Mouse (Mus musculus): ENCODE results near the gene Nt5c2. TPM values are rescaled to one million over a fixed set of nuclear protein-coding genes. Genes with fewer than 3 reads are reported as not detected.

The Nt5c2 gene
- polyA plus RNA-seq, 1 experiment from 2014 or later, result 23.0 TPM

DNA sequence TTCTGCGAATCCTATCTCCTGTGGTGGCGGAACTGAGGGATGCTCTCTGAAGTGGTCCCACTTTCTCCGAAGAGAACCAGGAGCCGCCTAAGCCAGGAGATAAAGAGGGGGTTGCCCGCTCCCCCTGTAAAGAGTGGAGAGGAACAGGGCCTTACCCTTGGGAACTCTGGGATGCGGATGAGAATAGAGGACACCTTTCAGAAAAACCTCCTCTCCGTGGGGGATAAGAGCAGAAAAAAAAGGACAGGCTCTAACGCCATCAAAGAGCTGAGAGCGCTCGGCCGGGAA is 850 bp downstream of the Nt5c2 start:
- H3K27ac ChIP-seq (ENCODE audit: low read depth, low read length), result no peak overlapping the region
- no peak for TF ChIP-seq CTCF (IDR thresholded peaks at IDR 0.05; ENCODE audit: low read depth)
- peaks cover 53% of the 10 kb centered on the region for H3K27me3 ChIP-seq (replicated peaks; ENCODE audit: control insufficient read depth, insufficient read depth, low read length)
- H3K9ac ChIP-seq (ENCODE audit: low read depth, low read length), result no peak overlapping the region
- ATAC-seq, result no peak
- 1% methylated on average over 11 of the region's 11 CpGs for whole genome bisulfite sequencing
- peak overlapping the region; percentile 64 for H3K4me2 ChIP-seq (replicated peaks; ENCODE audit: low read depth)
- H3K36me3 ChIP-seq (ENCODE audit: control insufficient read depth, insufficient read depth), result no peaks in the 10 kb centered on the region
- no peaks in the 10 kb centered on the region for H3K9me3 ChIP-seq (ENCODE audit: control insufficient read depth)
- peak overlapping the region; percentile 43; the same call in 1 of the 2 replicates for H3K4me3 ChIP-seq (ENCODE audit: low read depth, low read length)
- H3K4me1 ChIP-seq (replicated peaks; ENCODE audit: control insufficient read depth, insufficient read depth, low read length), result no peaks in the 10 kb centered on the region; the same call in 1 of the 2 replicates

DNA sequence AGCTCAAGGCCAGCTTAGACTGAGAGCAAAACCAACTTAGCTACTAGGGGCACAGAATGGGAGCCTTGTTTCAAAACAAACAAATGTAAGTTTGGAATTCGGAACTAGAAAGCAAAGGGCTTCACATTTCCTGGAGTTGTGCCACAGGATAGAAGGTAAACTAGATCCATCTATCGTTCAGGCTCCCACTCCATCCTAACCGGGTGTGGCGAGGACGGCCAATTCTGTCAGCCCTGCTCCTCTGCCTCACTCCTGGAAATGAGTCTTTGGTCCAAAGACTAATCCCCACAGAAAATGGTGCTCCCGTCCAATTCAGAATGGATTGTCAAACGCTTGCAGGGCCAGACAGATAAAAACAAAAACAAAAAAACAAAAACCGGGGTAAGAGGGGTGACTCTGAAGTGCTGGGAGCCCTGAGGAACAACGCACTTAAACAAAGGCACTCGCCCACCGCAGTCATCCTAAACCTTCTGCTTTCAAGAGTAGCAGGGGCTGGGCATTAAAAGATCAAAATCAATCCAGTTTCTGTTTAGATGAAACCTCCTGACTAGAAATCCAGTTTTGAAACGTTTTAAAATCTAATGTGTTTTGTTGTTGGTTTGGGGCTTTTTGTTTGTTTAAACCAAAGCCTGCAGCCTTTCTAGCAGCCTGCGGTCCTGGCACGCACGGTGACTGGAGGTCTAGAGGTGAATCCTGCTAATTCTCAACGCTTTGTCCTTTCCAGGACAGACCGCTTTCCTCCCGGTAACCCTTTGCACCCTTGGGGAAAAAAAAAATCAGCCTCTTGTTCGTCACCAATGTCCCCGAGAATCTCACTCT is 1.4 kb downstream of the Nt5c2 start:
- Histone ChIP-seq H3K4me2 (replicated peaks; ENCODE audit: low read depth) (no peak overlapping the region), H3K27ac (ENCODE audit: low read depth, low read length) (no peak overlapping the region), H3K9ac (ENCODE audit: low read depth, low read length) (no peak overlapping the region), H3K4me3 (ENCODE audit: low read depth, low read length) (no peak overlapping the region), H3K36me3 (ENCODE audit: control insufficient read depth, insufficient read depth) (no peaks in the 10 kb centered on the region), H3K27me3 (replicated peaks; ENCODE audit: control insufficient read depth, insufficient read depth, low read length) (peaks cover 53% of the 10 kb centered on the region), H3K9me3 (ENCODE audit: control insufficient read depth) (no peaks in the 10 kb centered on the region), H3K4me1 (replicated peaks; ENCODE audit: control insufficient read depth, insufficient read depth, low read length) (no peaks in the 10 kb centered on the region; the same call in 1 of the 2 replicates)
- ATAC-seq, result no peak
- WGBS, result 14% methylated on average over 20 of the region's 20 CpGs
- TF ChIP-seq CTCF (IDR thresholded peaks at IDR 0.05; ENCODE audit: low read depth), result no peak

DNA sequence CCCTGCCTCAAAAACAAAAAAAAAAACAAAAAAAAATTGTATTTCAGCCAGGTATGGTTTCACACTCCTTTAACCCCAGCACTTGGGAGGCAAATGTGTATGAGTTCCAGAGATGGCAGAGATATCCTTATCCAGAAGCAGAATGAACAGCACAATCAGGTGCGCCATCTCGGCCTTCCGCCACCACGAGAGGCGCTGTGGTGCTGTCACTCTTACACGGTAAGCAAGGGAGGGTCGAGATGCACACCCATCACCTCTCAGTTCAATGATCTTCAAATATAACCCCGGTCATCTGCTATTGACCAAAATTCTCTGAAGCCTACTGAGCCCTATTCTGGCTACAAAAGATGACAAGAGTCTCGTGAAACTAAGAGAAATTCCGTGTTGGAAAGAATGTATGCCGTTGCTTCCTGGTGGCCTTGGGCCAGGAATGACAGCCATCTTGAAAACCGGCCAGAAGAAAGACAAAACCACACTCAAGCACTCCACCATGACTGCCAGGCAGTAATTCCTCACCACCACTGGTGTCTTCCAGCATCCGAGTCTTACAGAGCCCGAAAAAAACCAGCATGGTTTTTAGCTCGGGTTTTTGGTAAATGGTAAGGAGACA is 2.3 kb downstream of the Nt5c2 start:
- H3K9me3 ChIP-seq (ENCODE audit: control insufficient read depth), result no peaks in the 10 kb centered on the region
- no peak overlapping the region for H3K4me3 ChIP-seq (ENCODE audit: low read depth, low read length)
- no peak overlapping the region for H3K4me2 ChIP-seq (replicated peaks; ENCODE audit: low read depth)
- WGBS, result 86% methylated on average over 15 of the region's 15 CpGs
- no peak overlapping the region for H3K9ac ChIP-seq (ENCODE audit: low read depth, low read length)
- no peak for TF ChIP-seq CTCF (IDR thresholded peaks at IDR 0.05; ENCODE audit: low read depth)
- H3K4me1 ChIP-seq (replicated peaks; ENCODE audit: control insufficient read depth, insufficient read depth, low read length), result no peaks in the 10 kb centered on the region; the same call in 1 of the 2 replicates
- no peaks in the 10 kb centered on the region for H3K36me3 ChIP-seq (ENCODE audit: control insufficient read depth, insufficient read depth)
- H3K27ac ChIP-seq (ENCODE audit: low read depth, low read length), result no peak overlapping the region
- ATAC-seq, result no peak
- H3K27me3 ChIP-seq (replicated peaks; ENCODE audit: control insufficient read depth, insufficient read depth, low read length), result peaks cover 50% of the 10 kb centered on the region

DNA sequence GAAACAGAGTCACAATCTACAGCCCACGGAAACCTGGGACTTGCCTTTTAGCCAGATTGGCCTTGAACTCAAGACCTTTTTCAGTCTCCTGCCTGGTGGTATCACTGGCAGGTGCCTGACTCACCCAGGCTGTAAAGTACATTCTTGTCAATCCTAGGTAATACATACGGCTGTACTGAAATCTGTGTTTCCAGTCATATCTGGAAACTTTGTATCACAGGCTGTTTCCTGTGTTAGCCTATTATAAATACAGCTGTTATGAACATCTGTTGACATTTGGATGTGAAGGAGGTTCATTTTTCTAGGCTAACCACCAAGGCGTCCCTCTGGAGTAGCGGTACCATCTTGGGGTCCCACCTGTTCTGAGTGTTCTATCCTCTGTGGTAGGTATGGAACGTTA is 5.0 kb downstream of the Nt5c2 start:
- Histone ChIP-seq H3K4me1 (replicated peaks; ENCODE audit: control insufficient read depth, insufficient read depth, low read length) (no peaks in the 10 kb centered on the region; the same call in 1 of the 2 replicates), H3K4me3 (ENCODE audit: low read depth, low read length) (no peak overlapping the region), H3K9ac (ENCODE audit: low read depth, low read length) (no peak overlapping the region), H3K9me3 (ENCODE audit: control insufficient read depth) (no peaks in the 10 kb centered on the region), H3K27ac (ENCODE audit: low read depth, low read length) (no peak overlapping the region), H3K27me3 (replicated peaks; ENCODE audit: control insufficient read depth, insufficient read depth, low read length) (peaks cover 29% of the 10 kb centered on the region), H3K4me2 (replicated peaks; ENCODE audit: low read depth) (no peak overlapping the region), H3K36me3 (ENCODE audit: control insufficient read depth, insufficient read depth) (no peaks in the 10 kb centered on the region)
- 65% methylated on average over 5 of the region's 5 CpGs for WGBS
- no peak for ATAC-seq
- no peak for TF ChIP-seq CTCF (IDR thresholded peaks at IDR 0.05; ENCODE audit: low read depth)

DNA sequence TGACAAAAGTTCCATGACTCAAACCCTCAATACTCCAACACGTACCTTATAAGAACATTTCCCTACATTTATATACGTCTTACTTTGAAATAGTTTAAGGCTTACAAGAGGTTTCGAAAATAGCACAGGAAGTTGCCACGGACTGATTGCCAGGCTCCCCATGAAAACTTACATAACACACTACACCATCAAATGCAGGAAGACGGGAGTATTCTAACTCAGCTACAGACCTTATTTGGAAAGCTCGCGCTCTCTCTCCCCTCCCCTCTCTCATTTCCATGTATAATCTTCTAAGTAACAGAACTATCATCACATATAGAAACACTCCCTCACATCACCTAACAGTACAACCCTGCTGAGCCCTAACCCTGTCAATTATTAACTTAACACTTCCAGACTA is 5.5 kb downstream of the Nt5c2 start:
- Histone ChIP-seq H3K9me3 (ENCODE audit: control insufficient read depth) (no peaks in the 10 kb centered on the region), H3K9ac (ENCODE audit: low read depth, low read length) (no peak overlapping the region), H3K4me3 (ENCODE audit: low read depth, low read length) (no peak overlapping the region), H3K4me2 (replicated peaks; ENCODE audit: low read depth) (no peak overlapping the region), H3K36me3 (ENCODE audit: control insufficient read depth, insufficient read depth) (no peaks in the 10 kb centered on the region), H3K27me3 (replicated peaks; ENCODE audit: control insufficient read depth, insufficient read depth, low read length) (peaks cover 24% of the 10 kb centered on the region), H3K27ac (ENCODE audit: low read depth, low read length) (no peak overlapping the region), H3K4me1 (replicated peaks; ENCODE audit: control insufficient read depth, insufficient read depth, low read length) (no peaks in the 10 kb centered on the region; the same call in 1 of the 2 replicates)
- no peak for TF ChIP-seq CTCF (IDR thresholded peaks at IDR 0.05; ENCODE audit: low read depth)
- ATAC-seq, result no peak
- WGBS, result 78% methylated on average over 7 of the region's 7 CpGs

DNA sequence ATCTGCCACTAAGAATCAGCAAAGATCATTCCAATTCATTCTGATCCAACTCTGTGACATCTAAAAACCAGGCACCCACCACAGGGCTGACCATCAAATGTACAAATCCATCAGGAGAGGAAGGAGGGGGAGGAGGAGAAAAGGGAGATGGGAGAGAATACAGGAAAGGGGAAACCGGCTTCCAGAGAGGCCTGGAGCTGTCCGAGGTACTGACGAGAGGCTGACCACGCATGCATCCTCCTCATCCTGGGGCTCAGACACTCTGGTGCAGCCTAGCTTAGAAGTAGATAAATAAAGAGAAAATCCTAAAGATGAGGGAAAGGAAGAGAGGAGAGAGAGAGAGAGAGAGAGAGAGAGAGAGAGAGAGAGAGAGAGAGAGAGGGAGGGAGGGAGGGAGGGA is 8.6 kb downstream of the Nt5c2 start:
- no peak for ATAC-seq
- Histone ChIP-seq H3K4me2 (replicated peaks; ENCODE audit: low read depth) (no peak overlapping the region), H3K27ac (ENCODE audit: low read depth, low read length) (no peak overlapping the region), H3K36me3 (ENCODE audit: control insufficient read depth, insufficient read depth) (no peaks in the 10 kb centered on the region), H3K4me3 (ENCODE audit: low read depth, low read length) (no peak overlapping the region), H3K4me1 (replicated peaks; ENCODE audit: control insufficient read depth, insufficient read depth, low read length) (no peaks in the 10 kb centered on the region), H3K27me3 (replicated peaks; ENCODE audit: control insufficient read depth, insufficient read depth, low read length) (no peaks in the 10 kb centered on the region), H3K9me3 (ENCODE audit: control insufficient read depth) (no peaks in the 10 kb centered on the region), H3K9ac (ENCODE audit: low read depth, low read length) (no peak overlapping the region)
- TF ChIP-seq CTCF (IDR thresholded peaks at IDR 0.05; ENCODE audit: low read depth), result no peak
- WGBS, result 5% methylated on average over 4 of the region's 4 CpGs

Measured in intestine, postnatal 0 days (tissue).